Mouse (Mus musculus) ES-E14 (cell line): ENCODE results near the gene Slc30a6.

Experiments used
- HCFC1 ChIP-seq: IDR thresholded peaks from 2 replicates; pipeline ENCODE4 v1.6.1; 2012; ENCODE audit warnings: low read length, inconsistent platforms, borderline replicate concordance; ENCODE audit not compliant: insufficient read depth
- ZC3H11A ChIP-seq: IDR thresholded peaks from 2 replicates; pipeline ENCODE4 v1.6.1; 2012; ENCODE audit warnings: low read depth, mild to moderate bottlenecking, inconsistent platforms, low read length, borderline replicate concordance

DNA sequence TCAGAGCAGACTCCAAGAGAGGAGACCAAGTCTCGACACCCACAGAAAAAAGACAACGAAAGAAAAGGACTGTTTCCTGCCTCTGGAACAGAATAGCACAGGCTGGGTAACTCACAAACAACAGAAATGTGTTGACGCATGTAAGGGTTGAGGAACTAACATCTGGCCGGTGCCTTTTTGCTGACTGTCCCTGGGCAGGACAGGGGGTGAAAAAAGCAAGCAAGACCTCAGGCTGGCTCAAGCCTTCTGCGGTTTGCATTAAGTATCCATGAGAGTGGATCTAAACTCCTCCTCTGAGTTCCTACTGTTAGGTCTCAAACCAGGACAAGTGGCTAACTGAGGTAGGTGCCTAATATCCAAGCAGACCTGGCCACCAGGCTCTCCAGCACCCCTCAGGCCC, 37.2 kb downstream of the Slc30a6 start:
- TF ChIP-seq HCFC1 = no peak
- TF ChIP-seq ZC3H11A = no peak
